Mouse (Mus musculus): Measurements from ENCODE around the gene Ift74.

DNA sequence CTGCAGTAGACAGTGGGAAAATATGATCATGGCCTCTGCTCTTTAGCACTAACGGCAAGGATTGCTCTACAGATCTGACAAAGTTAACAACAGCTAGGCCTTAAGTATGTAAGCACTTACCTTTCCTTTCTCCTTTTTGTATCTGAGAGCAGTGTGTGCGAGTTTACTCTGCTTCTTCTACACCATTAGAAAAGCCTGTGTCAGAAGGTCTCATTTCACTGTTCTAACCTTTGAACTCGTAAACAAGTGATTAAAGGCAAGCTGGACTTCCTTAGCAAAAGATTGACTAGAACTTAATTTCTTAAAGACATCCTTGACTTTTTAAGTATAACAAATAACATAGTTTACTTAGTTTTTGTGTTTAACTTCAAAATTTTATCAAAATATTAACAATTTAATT lies 35.6 kb downstream of the Ift74 start, which contains the start of gene Lrrc19:
- no peak for TF ChIP-seq CTCF (IDR thresholded peaks at IDR 0.05; ENCODE audit: control insufficient read depth, insufficient read depth, low read length)
- no peak for TF ChIP-seq POLR2A (IDR thresholded peaks at IDR 0.05; ENCODE audit: borderline replicate concordance, control insufficient read depth, low read depth, low read length)
